Mouse (Mus musculus): ENCODE results near the gene Auts2. TPM values are rescaled to one million over a fixed set of nuclear protein-coding genes. Genes with fewer than 3 reads are reported as not detected.

The Auts2 gene
- polyA plus RNA-seq, 1 experiment from 2014 or later: 76.2 TPM

GRCm38 (mm10) chr5:131794411-131795133 lies 748.6 kb downstream of the Auts2 start:
- H3K4me1 ChIP-seq (replicated peaks): peaks cover 51% of the 10 kb centered on the region
- H3K9ac ChIP-seq: no peak overlapping the region; the same call in 1 of the 2 replicates
- peak; percentile 89 for ATAC-seq (ENCODE audit: low FRiP score, low read depth)

GRCm38 (mm10) chr5:131789601-131790000 lies 753.5 kb downstream of the Auts2 start:
- no peaks in the 10 kb centered on the region for H3K9me3 ChIP-seq
- WGBS: 52% methylated on average over 8 of the region's 8 CpGs

More at GRCm38 (mm10) chr5:131794411-131795133, 748.6 kb downstream of the Auts2 start:
- H3K27me3 ChIP-seq: no peaks in the 10 kb centered on the region
- H3K4me3 ChIP-seq: no peak overlapping the region
- no peaks in the 10 kb centered on the region for H3K9me3 ChIP-seq
- no peaks in the 10 kb centered on the region for H3K36me3 ChIP-seq
- peak overlapping the region; percentile 38 for H3K4me2 ChIP-seq
- 14% methylated on average over 18 of the region's 18 CpGs for WGBS
- H3K27ac ChIP-seq (replicated peaks): peak overlapping the region; percentile 83

GRCm38 (mm10) chr5:131788008-131788407 lies 755.1 kb downstream of the Auts2 start:
- Histone ChIP-seq H3K4me2 (no peak overlapping the region), H3K9ac (no peak overlapping the region), H3K4me1 (replicated peaks) (peaks cover 43% of the 10 kb centered on the region), H3K4me3 (no peak overlapping the region), H3K27ac (replicated peaks) (no peak overlapping the region), H3K27me3 (no peaks in the 10 kb centered on the region), H3K36me3 (no peaks in the 10 kb centered on the region), H3K9me3 (no peaks in the 10 kb centered on the region)
- 0 out of 2 replicates have a peak, but pooled peaks have one; percentile 19 for ATAC-seq (ENCODE audit: low FRiP score, low read depth)
- 13% methylated on average over 6 of the region's 6 CpGs for WGBS

More at GRCm38 (mm10) chr5:131789601-131790000, 753.5 kb downstream of the Auts2 start:
- Histone ChIP-seq H3K4me1 (replicated peaks) (peaks cover 51% of the 10 kb centered on the region), H3K27me3 (no peaks in the 10 kb centered on the region), H3K4me3 (no peak overlapping the region), H3K4me2 (no peak overlapping the region), H3K9ac (no peak overlapping the region), H3K36me3 (no peaks in the 10 kb centered on the region), H3K27ac (replicated peaks) (no peak overlapping the region)
- no peak for ATAC-seq (ENCODE audit: low FRiP score, low read depth)

- H3K9me3 ChIP-seq: no peaks in the 10 kb centered on the region
- H3K36me3 ChIP-seq: no peaks in the 10 kb centered on the region
- no peak overlapping the region for H3K4me3 ChIP-seq
- no peak for ATAC-seq (ENCODE audit: low FRiP score, low read depth)
- H3K27me3 ChIP-seq: no peaks in the 10 kb centered on the region
- H3K4me1 ChIP-seq (replicated peaks): peaks cover 44% of the 10 kb centered on the region
- no peak overlapping the region for H3K27ac ChIP-seq (replicated peaks)
- H3K4me2 ChIP-seq: no peak overlapping the region
- WGBS: 40% methylated on average over 3 of the region's 3 CpGs
- no peak overlapping the region for H3K9ac ChIP-seq
Measured at GRCm38 (mm10) chr5:131783241-131783640, 759.9 kb downstream of the Auts2 start.

GRCm38 (mm10) chr5:131781063-131781462 lies 762.1 kb downstream of the Auts2 start:
- Histone ChIP-seq H3K4me1 (replicated peaks) (peaks cover 36% of the 10 kb centered on the region), H3K36me3 (no peaks in the 10 kb centered on the region), H3K27ac (replicated peaks) (peak overlapping the region; percentile 54), H3K9ac (no peak overlapping the region), H3K4me3 (no peak overlapping the region), H3K4me2 (no peak overlapping the region), H3K27me3 (no peaks in the 10 kb centered on the region), H3K9me3 (no peaks in the 10 kb centered on the region)
- WGBS: 57% methylated on average over 14 of the region's 14 CpGs
- no peak for ATAC-seq (ENCODE audit: low FRiP score, low read depth)

GRCm38 (mm10) chr5:131779171-131779570 lies 764.0 kb downstream of the Auts2 start:
- Histone ChIP-seq H3K36me3 (no peaks in the 10 kb centered on the region), H3K9ac (no peak overlapping the region), H3K9me3 (no peaks in the 10 kb centered on the region), H3K4me3 (no peak overlapping the region), H3K4me2 (no peak overlapping the region), H3K27ac (replicated peaks) (no peak overlapping the region), H3K4me1 (replicated peaks) (peaks cover 54% of the 10 kb centered on the region), H3K27me3 (no peaks in the 10 kb centered on the region)
- ATAC-seq (ENCODE audit: low FRiP score, low read depth): no peak

- no peak overlapping the region for H3K9ac ChIP-seq
- no peaks in the 10 kb centered on the region for H3K36me3 ChIP-seq
- no peak for ATAC-seq (ENCODE audit: low FRiP score, low read depth)
- no peak overlapping the region for H3K4me3 ChIP-seq
- H3K27ac ChIP-seq (replicated peaks): peak overlapping the region; percentile 73
- WGBS: 32% methylated on average over 5 of the region's 5 CpGs
- peaks cover 41% of the 10 kb centered on the region for H3K4me1 ChIP-seq (replicated peaks)
- H3K9me3 ChIP-seq: no peaks in the 10 kb centered on the region
- no peaks in the 10 kb centered on the region for H3K27me3 ChIP-seq
- no peak overlapping the region for H3K4me2 ChIP-seq
Measured at GRCm38 (mm10) chr5:131775672-131776071, 767.5 kb downstream of the Auts2 start.

- H3K9ac ChIP-seq: no peak overlapping the region
- WGBS: 17% methylated on average over 12 of the region's 12 CpGs
- no peak overlapping the region for H3K4me3 ChIP-seq
- ATAC-seq (ENCODE audit: low FRiP score, low read depth): peak; percentile 84
- H3K36me3 ChIP-seq: no peaks in the 10 kb centered on the region
- H3K27me3 ChIP-seq: no peaks in the 10 kb centered on the region
- H3K4me1 ChIP-seq (replicated peaks): peaks cover 37% of the 10 kb centered on the region
- H3K4me2 ChIP-seq: peak overlapping the region; percentile 1; the same call in 1 of the 2 replicates
- peak overlapping the region; percentile 72 for H3K27ac ChIP-seq (replicated peaks)
- H3K9me3 ChIP-seq: no peaks in the 10 kb centered on the region
Measured at GRCm38 (mm10) chr5:131775222-131775621, 767.9 kb downstream of the Auts2 start.

- peak; percentile 30 for ATAC-seq (ENCODE audit: low FRiP score, low read depth)
- no peak overlapping the region; the same call in 1 of the 2 replicates for H3K4me2 ChIP-seq
- peak overlapping the region; percentile 72 for H3K27ac ChIP-seq (replicated peaks)
- H3K4me3 ChIP-seq: no peak overlapping the region
- H3K36me3 ChIP-seq: no peaks in the 10 kb centered on the region
- 45% methylated on average over 6 of the region's 6 CpGs for WGBS
- no peaks in the 10 kb centered on the region for H3K27me3 ChIP-seq
- no peak overlapping the region for H3K9ac ChIP-seq
- H3K9me3 ChIP-seq: no peaks in the 10 kb centered on the region
- peaks cover 40% of the 10 kb centered on the region for H3K4me1 ChIP-seq (replicated peaks)
Measured at GRCm38 (mm10) chr5:131774792-131775191, 768.4 kb downstream of the Auts2 start.

GRCm38 (mm10) chr5:131772616-131773015 lies 770.5 kb downstream of the Auts2 start:
- H3K4me1 ChIP-seq (replicated peaks): peaks cover 44% of the 10 kb centered on the region
- H3K27me3 ChIP-seq: no peaks in the 10 kb centered on the region
- H3K4me3 ChIP-seq: no peak overlapping the region
- H3K27ac ChIP-seq (replicated peaks): no peak overlapping the region
- 81% methylated on average over 1 of the region's 1 CpGs for WGBS
- no peak for ATAC-seq (ENCODE audit: low FRiP score, low read depth)
- H3K9ac ChIP-seq: no peak overlapping the region
- no peaks in the 10 kb centered on the region for H3K9me3 ChIP-seq
- no peak overlapping the region for H3K4me2 ChIP-seq
- H3K36me3 ChIP-seq: no peaks in the 10 kb centered on the region

GRCm38 (mm10) chr5:131769273-131769672 lies 773.9 kb downstream of the Auts2 start:
- Histone ChIP-seq H3K27ac (replicated peaks) (0 out of 2 replicates have a peak overlapping the region, but pooled peaks have one; percentile 30), H3K4me2 (no peak overlapping the region), H3K4me3 (no peak overlapping the region), H3K36me3 (no peaks in the 10 kb centered on the region), H3K4me1 (replicated peaks) (peaks cover 37% of the 10 kb centered on the region), H3K9me3 (no peaks in the 10 kb centered on the region), H3K9ac (no peak overlapping the region), H3K27me3 (no peaks in the 10 kb centered on the region)
- 0 out of 2 replicates have a peak, but pooled peaks have one; percentile 52 for ATAC-seq (ENCODE audit: low FRiP score, low read depth)
- WGBS: 23% methylated on average over 11 of the region's 11 CpGs

GRCm38 (mm10) chr5:131767699-131768264 lies 775.4 kb downstream of the Auts2 start:
- no peak overlapping the region for H3K4me3 ChIP-seq
- H3K9ac ChIP-seq: no peak overlapping the region
- no peaks in the 10 kb centered on the region for H3K36me3 ChIP-seq
- no peaks in the 10 kb centered on the region for H3K27me3 ChIP-seq
- peak overlapping the region; percentile 30; the same call in 1 of the 2 replicates for H3K27ac ChIP-seq (replicated peaks)
- H3K4me1 ChIP-seq (replicated peaks): peaks cover 35% of the 10 kb centered on the region
- ATAC-seq (ENCODE audit: low FRiP score, low read depth): no peak
- H3K4me2 ChIP-seq: no peak overlapping the region
- no peaks in the 10 kb centered on the region for H3K9me3 ChIP-seq
- 34% methylated on average over 12 of the region's 12 CpGs for WGBS
